Mouse (Mus musculus) cerebellum, adult 2 months (tissue): ENCODE results near the gene Rsph14.

ENCODE experiments used
- CTCF ChIP-seq: fragments of 200-500 bp; IDR thresholded peaks from 2 replicates; pipeline ENCODE4 v1.5.1; 2011; ENCODE audit warnings: low read depth, mild to moderate bottlenecking, control low read depth, low read length, moderate library complexity, borderline replicate concordance; ENCODE audit not compliant: insufficient read depth
- POLR2A ChIP-seq: fragments of 200-500 bp; IDR thresholded peaks from 2 replicates; pipeline ENCODE4 v1.6.1; 2011; ENCODE audit warnings: low read length, control low read depth, borderline replicate concordance; ENCODE audit not compliant: insufficient read depth

DNA sequence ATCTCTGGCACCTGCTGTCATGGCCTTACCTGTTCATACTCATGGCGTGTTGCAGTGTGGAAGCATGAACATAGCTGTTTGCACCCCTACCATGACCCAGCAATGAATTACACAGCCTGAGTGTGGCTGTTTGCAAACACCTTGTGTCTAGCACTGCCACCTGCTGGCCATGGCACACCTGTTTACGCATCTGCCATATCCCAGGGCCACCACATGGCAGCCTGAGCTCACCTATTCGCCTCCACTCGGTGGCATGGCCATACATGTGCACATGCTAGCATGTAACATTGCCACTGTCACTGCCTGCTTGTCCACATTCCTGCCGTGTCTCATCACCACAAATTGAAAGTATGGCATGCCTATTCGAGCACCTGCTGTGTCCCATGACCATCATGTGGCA is 102.8 kb downstream of the Rsph14 start:
- TF ChIP-seq POLR2A, result no peak
- TF ChIP-seq CTCF, result peak; percentile 22; the same call in 1 of the 2 replicates
